Mouse (Mus musculus) right cerebral cortex, adult 18-20 months (tissue): ENCODE measurements at regions not wholly inside any gene's neighbourhood (a gene's known extent, or its start where the extent isn't known, plus 50 kb on each side); places are given as distances from the start of the nearest gene placed in this dataset.

Experiments
- DNase-seq: peaks from one replicate; pipeline ENCODE4 v3.0.0; 2022; ENCODE audit warnings: mixed read lengths

DNA sequence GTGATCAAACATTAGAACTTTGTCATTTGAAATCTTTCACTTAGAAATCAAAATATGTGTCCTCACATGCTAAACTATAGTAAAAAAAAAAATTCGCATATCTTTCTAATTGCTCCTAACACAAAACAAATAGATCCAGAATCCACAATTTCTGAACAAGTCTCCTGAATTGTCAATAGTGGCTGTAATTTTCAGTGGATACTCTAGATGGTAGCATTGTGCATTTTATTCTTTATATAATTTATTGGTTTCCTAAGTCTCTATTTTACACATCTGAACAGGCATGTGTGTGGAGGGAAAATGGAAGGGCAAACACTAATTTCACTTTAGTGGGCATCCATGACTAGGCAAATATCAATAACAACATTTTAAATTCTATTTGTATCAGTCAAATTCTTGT lies 63.7 kb upstream of the Tnmd start:
- no peak for DNase-seq

- DNase-seq: no peak
These were observed 65.2 kb upstream of the Pcdh19 start for GRCm38 (mm10) chrX:133754026-133754425.

DNA sequence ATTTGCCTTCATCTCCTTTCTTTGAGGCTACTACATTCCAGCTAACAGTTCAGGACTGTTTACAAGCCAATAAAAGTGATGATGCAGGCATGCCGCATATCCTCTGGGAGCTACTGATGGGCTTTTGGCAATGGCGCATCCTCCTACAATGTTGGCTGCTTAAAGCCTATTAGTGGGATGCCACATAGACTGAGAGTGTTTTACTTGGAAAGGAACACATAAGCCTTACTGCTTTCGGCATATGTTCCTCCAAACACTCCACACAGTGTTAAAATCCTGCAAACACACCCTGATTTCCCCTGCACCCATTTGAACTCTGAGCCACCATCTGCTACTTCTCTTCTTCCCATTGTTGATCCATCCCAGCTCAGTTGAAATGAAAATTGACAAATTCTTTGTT lies 63.4 kb upstream of the Pcdh19 start:
- DNase-seq: peak; percentile 1

- no peak for DNase-seq
These were observed 54.7 kb upstream of the Pcdh19 start for GRCm38 (mm10) chrX:133743446-133743845.

GRCm38 (mm10) chrX:133738980-133739632 lies 50.3 kb upstream of the Pcdh19 start:
- no peak for DNase-seq
